Mouse (Mus musculus) stomach, postnatal 0 days (tissue): ENCODE data around the gene Katna1.

ENCODE experiments used
- CTCF ChIP-seq: IDR thresholded peaks from 2 replicates; pipeline ENCODE4 v1.5.1; 2016; ENCODE audit warnings: antibody characterized with exemption, low read depth, mild to moderate bottlenecking, moderate library complexity
- EP300 ChIP-seq: optimal IDR thresholded peaks from 2 replicates; pipeline ENCODE3; 2016; ENCODE audit warnings: antibody characterized with exemption

- TF ChIP-seq CTCF = no peak
- no peak for TF ChIP-seq EP300
Observed at GRCm38 (mm10) chr10:7686902-7687301, 38.9 kb upstream of the Katna1 start.
